Mouse (Mus musculus) stomach, postnatal 0 days (tissue): ENCODE results near the gene Serpina5.

Source experiments
- CTCF ChIP-seq: IDR thresholded peaks from 2 replicates; pipeline ENCODE4 v1.5.1; 2016; ENCODE audit warnings: antibody characterized with exemption, low read depth, mild to moderate bottlenecking, moderate library complexity
- EP300 ChIP-seq: optimal IDR thresholded peaks from 2 replicates; pipeline ENCODE3; 2016; ENCODE audit warnings: antibody characterized with exemption

DNA sequence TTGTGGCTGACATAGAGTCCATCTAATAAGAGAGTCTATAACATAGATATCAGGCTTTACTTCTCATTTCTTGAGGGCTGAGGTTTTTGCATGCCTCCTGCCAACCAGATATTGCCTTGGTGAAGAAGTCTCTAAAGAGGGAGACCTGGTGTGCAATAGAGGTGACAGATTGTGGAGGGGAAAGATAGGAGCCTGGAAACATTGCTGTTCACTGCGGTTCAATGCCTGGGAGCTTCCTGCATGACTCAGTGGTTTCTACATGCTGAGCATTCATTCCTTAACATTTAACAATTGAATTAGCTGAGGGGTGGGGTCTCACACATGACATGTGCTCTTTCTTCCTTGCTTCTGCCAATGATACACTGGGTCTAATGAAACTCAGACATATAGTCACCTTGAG is 22.2 kb downstream of the Serpina5 start:
- no peak for TF ChIP-seq EP300
- TF ChIP-seq CTCF = no peak
